Mouse (Mus musculus): ENCODE measurements at regions not wholly inside any gene's neighbourhood (a gene's known extent, or its start where the extent isn't known, plus 50 kb on each side); places are given as distances from the start of the nearest gene placed in this dataset.

DNA sequence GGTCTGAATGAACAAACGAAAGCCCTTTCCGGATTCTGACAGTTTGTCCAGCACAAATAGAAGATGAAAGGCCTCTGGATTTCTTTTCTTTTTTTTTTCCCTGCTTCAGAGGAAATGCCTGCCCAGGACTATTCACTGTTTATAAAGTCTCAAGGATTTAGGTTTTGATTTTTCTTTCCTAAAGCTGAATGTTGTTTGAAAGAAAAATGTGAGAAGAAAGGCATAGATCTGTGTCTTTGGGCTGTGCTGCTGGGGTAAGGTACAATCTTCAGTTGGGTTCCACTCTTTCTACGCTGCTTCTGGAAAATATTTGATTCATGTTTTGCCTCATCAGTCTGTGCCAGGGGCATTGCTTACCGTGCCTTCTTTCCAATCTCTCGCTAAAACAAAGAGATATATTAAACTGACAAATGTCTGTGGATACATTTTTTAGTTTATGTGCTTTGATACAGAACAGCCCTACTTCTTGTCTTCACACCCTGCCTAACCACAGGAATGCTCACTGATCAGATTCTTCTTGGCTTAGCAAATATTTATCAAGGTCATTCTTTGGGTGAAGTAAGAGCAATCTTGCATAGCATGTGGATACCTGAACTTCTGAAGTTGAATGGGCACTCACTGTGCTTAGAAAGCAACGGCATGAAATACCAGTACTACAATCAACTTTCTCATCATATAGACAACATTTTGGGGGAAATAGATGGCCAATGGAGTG, 172.5 kb downstream of the Fam198b start:
- no peak for DNase-seq (ENCODE audit: low spot score)
- Histone ChIP-seq H3K9ac (ENCODE audit: low read depth, low read length) (no peak overlapping the region), H3K36me3 (ENCODE audit: control insufficient read depth, insufficient read depth, low read length) (no peaks in the 10 kb centered on the region), H3K4me2 (replicated peaks; ENCODE audit: low read depth, low read length) (no peak overlapping the region), H3K4me3 (ENCODE audit: low read depth, low read length) (no peak overlapping the region), H3K9me3 (ENCODE audit: control insufficient read depth, low read length) (no peaks in the 10 kb centered on the region), H3K27ac (ENCODE audit: low read depth, low read length) (no peak overlapping the region), H3K4me1 (replicated peaks; ENCODE audit: control insufficient read depth, insufficient read depth, low read length) (no peaks in the 10 kb centered on the region), H3K27me3 (ENCODE audit: control insufficient read depth, insufficient read depth, low read length) (no peaks in the 10 kb centered on the region)
- no peak for ATAC-seq (ENCODE audit: low FRiP score)
- WGBS, result 80% methylated on average over 6 of the region's 6 CpGs

DNA sequence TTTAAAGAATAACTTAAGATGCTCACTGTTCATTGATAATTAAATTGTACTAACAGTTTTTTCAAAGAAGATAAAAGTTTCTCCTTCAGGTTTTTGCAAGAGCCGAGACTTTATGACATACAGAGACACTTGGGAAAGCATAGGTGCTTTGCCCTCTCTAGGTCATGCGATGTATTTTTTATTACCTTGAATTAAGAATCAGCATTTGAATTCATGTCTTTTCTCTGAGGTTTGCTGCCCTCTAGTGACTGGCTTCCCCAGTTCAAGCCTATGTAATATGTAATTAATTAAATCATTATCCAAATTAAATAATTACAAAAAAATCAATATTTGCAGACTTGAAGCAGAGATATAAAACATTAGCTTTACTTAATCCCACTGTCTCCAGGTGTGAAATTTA, 174.4 kb downstream of the Fam198b start:
- no peaks in the 10 kb centered on the region for H3K9me3 ChIP-seq (ENCODE audit: control insufficient read depth, low read length)
- H3K4me1 ChIP-seq (replicated peaks; ENCODE audit: control insufficient read depth, insufficient read depth, low read length), result no peaks in the 10 kb centered on the region

DNA sequence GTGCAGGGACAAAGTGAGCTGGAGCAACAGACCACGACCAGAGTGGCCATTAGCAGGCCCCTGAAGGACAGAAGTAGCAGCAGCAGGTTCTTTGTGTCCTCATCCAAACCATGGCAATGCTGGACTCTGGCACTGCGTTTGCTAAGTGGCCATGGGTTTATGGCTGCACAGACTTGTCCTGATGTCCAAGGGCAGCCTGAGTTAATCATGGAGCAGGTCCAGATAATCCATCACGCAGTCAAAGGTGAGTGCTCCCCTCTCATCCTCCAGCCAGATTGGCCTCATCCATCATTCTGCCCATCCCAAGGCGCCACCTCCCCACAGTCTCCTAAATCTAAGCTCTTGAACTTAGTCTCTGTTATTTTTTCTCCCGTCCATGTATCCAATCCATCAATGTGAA, 186.4 kb downstream of the Fam198b start:
- no peak overlapping the region for H3K9ac ChIP-seq (ENCODE audit: low read depth, low read length)
- no peaks in the 10 kb centered on the region for H3K27me3 ChIP-seq (ENCODE audit: control insufficient read depth, insufficient read depth, low read length)
- H3K4me1 ChIP-seq (replicated peaks; ENCODE audit: control insufficient read depth, insufficient read depth, low read length), result no peaks in the 10 kb centered on the region
- ATAC-seq (ENCODE audit: low FRiP score) (peak; percentile 22; the same call in 1 of the 2 replicates), DNase-seq (ENCODE audit: low spot score) (no peak)
- H3K4me2 ChIP-seq (replicated peaks; ENCODE audit: low read depth, low read length), result no peak overlapping the region
- no peak overlapping the region for H3K4me3 ChIP-seq (ENCODE audit: low read depth, low read length)
- no peaks in the 10 kb centered on the region for H3K36me3 ChIP-seq (ENCODE audit: control insufficient read depth, insufficient read depth, low read length)
- H3K27ac ChIP-seq (ENCODE audit: low read depth, low read length), result no peak overlapping the region
- no peaks in the 10 kb centered on the region for H3K9me3 ChIP-seq (ENCODE audit: control insufficient read depth, low read length)
- WGBS, result 78% methylated on average over 5 of the region's 5 CpGs

More for the DNA sequence above, 174.4 kb downstream of the Fam198b start:
- Histone ChIP-seq H3K9ac (ENCODE audit: low read depth, low read length) (no peak overlapping the region), H3K4me3 (ENCODE audit: low read depth, low read length) (no peak overlapping the region), H3K27me3 (ENCODE audit: control insufficient read depth, insufficient read depth, low read length) (no peaks in the 10 kb centered on the region), H3K36me3 (ENCODE audit: control insufficient read depth, insufficient read depth, low read length) (no peaks in the 10 kb centered on the region), H3K4me2 (replicated peaks; ENCODE audit: low read depth, low read length) (no peak overlapping the region), H3K27ac (ENCODE audit: low read depth, low read length) (no peak overlapping the region)
- WGBS, result 51% methylated on average over 2 of the region's 2 CpGs
- peak; percentile 77; the same call in 1 of the 2 replicates for ATAC-seq (ENCODE audit: low FRiP score)
- peak; percentile 61 for DNase-seq (ENCODE audit: low spot score)

DNA sequence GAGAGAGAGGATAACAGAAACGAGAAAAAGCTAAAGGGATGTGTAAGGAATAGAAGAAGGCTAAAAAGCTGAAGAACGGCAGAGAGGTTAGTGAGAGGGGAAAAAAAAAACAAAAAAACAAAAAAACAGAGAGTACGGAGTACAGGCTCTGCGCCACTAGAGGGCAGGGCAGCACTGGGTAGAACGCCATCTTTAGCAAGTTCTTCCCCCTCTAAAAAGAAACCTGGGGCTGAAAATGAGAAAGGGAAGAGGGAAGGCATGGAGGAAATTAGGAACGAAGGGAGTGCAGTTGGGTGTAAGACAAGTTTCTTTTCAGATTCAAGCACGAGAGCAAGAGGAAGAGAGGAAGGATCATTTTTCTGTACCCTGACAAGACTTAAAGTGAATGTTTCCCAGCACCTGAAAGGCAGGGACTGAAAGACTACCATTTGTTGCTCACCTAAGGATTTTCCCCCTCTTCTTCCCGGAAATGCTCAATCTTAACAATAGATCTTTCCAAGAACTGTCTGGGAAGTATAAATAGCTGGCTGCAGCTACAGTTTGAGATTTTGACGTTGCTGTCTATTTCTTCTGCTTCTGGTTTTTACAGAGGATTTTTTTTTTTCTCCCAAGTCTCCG, 195.6 kb downstream of the Fam198b start:
- WGBS, result 24% methylated on average over 10 of the region's 10 CpGs
- Histone ChIP-seq H3K27me3 (ENCODE audit: control insufficient read depth, insufficient read depth, low read length) (no peaks in the 10 kb centered on the region), H3K27ac (ENCODE audit: low read depth, low read length) (no peak overlapping the region), H3K36me3 (ENCODE audit: control insufficient read depth, insufficient read depth, low read length) (no peaks in the 10 kb centered on the region), H3K9ac (ENCODE audit: low read depth, low read length) (no peak overlapping the region), H3K9me3 (ENCODE audit: control insufficient read depth, low read length) (no peaks in the 10 kb centered on the region), H3K4me1 (replicated peaks; ENCODE audit: control insufficient read depth, insufficient read depth, low read length) (no peaks in the 10 kb centered on the region), H3K4me2 (replicated peaks; ENCODE audit: low read depth, low read length) (no peak overlapping the region), H3K4me3 (ENCODE audit: low read depth, low read length) (no peak overlapping the region)
- ATAC-seq (ENCODE audit: low FRiP score) (0 out of 2 replicates have a peak, but pooled peaks have one; percentile 49), DNase-seq (ENCODE audit: low spot score) (peak; percentile 76)

DNA sequence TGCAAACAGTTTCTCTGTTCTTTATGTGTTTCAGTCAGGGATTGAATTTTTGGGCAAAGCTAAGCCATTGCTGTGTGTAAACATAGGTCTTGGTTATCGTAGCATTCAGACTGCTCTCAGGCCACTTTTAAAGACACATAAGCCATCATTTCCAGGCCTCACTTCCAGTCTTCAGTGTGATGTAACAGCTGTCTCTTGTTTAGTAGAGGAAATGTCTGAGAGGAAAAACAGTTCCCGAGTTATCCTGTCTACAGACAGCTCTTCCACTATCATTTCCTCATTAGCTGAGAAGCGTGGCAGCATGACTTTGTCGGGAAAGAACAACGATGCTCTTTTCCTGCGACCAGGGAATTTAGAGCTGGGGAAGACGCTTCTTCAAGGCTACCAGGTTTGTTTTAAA, 196.9 kb downstream of the Fam198b start:
- Histone ChIP-seq H3K27ac (ENCODE audit: low read depth, low read length) (no peak overlapping the region), H3K4me1 (replicated peaks; ENCODE audit: control insufficient read depth, insufficient read depth, low read length) (no peaks in the 10 kb centered on the region), H3K9me3 (ENCODE audit: control insufficient read depth, low read length) (no peaks in the 10 kb centered on the region), H3K9ac (ENCODE audit: low read depth, low read length) (no peak overlapping the region), H3K4me3 (ENCODE audit: low read depth, low read length) (no peak overlapping the region), H3K4me2 (replicated peaks; ENCODE audit: low read depth, low read length) (no peak overlapping the region), H3K27me3 (ENCODE audit: control insufficient read depth, insufficient read depth, low read length) (no peaks in the 10 kb centered on the region), H3K36me3 (ENCODE audit: control insufficient read depth, insufficient read depth, low read length) (no peaks in the 10 kb centered on the region)
- WGBS, result 80% methylated on average over 7 of the region's 7 CpGs
- ATAC-seq (ENCODE audit: low FRiP score) (no peak), DNase-seq (ENCODE audit: low spot score) (no peak)

DNA sequence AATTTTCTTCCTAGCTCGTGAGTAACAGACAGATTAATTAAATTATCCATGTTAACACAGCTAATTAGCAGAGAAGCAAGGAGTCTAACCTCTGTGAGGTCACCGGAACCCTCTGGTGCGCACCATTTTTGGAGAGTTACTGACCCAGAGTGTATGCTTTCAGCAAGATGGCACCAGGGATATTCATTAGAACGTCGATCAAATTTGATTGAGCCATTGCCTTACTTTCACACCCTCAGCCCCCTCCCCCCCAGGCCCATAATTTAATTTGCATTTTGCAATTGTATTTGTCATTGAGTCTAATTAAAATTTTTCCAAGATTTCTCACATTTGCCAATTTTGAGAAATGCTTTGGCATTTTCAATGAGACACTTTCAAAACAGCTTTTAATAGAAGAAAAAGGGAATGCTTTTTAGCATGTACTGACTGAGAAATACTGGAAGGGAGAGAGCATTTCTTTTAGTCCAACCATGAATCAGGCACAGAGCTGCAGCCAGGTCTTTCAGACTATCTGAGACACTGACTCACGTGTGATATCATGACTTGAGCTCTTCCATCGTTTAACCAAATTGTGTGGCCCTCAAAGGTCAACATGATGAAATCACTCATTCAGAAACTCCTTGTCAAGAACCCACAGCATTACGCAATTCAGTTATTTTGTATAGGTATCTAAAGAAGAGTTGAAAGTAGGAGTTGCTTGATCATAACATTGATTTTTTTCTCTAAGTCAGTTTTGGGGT, 198.6 kb downstream of the Fam198b start:
- Histone ChIP-seq H3K27ac (ENCODE audit: low read depth, low read length) (no peak overlapping the region), H3K4me1 (replicated peaks; ENCODE audit: control insufficient read depth, insufficient read depth, low read length) (no peaks in the 10 kb centered on the region), H3K4me2 (replicated peaks; ENCODE audit: low read depth, low read length) (no peak overlapping the region), H3K4me3 (ENCODE audit: low read depth, low read length) (no peak overlapping the region), H3K27me3 (ENCODE audit: control insufficient read depth, insufficient read depth, low read length) (no peaks in the 10 kb centered on the region), H3K9me3 (ENCODE audit: control insufficient read depth, low read length) (no peaks in the 10 kb centered on the region), H3K9ac (ENCODE audit: low read depth, low read length) (no peak overlapping the region), H3K36me3 (ENCODE audit: control insufficient read depth, insufficient read depth, low read length) (no peaks in the 10 kb centered on the region)
- ATAC-seq (ENCODE audit: low FRiP score) (no peak), DNase-seq (ENCODE audit: low spot score) (no peak)
- WGBS, result 85% methylated on average over 8 of the region's 8 CpGs

DNA sequence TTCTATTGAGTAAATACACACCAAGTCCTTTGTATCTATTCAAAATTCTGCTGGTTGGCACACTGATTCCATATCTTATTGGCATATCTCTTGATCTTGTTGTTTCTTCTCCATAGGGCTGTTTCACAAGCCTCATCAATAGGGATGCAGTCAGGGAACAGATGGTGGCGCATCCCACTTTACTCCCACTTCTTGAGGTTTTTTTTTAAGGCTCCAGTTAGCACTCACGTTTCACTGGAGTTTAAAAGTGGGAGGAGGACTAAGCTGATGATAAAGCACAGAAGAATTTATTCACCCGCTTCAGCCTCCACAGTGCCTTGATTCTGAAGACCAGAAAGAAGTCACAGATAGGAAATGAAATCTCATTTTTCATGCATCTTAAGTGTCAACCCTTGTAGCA, 199.8 kb downstream of the Fam198b start:
- Histone ChIP-seq H3K4me2 (replicated peaks; ENCODE audit: low read depth, low read length) (no peak overlapping the region), H3K27ac (ENCODE audit: low read depth, low read length) (no peak overlapping the region), H3K9me3 (ENCODE audit: control insufficient read depth, low read length) (no peaks in the 10 kb centered on the region), H3K4me3 (ENCODE audit: low read depth, low read length) (no peak overlapping the region), H3K36me3 (ENCODE audit: control insufficient read depth, insufficient read depth, low read length) (no peaks in the 10 kb centered on the region), H3K4me1 (replicated peaks; ENCODE audit: control insufficient read depth, insufficient read depth, low read length) (no peaks in the 10 kb centered on the region), H3K9ac (ENCODE audit: low read depth, low read length) (no peak overlapping the region), H3K27me3 (ENCODE audit: control insufficient read depth, insufficient read depth, low read length) (no peaks in the 10 kb centered on the region)
- ATAC-seq (ENCODE audit: low FRiP score), result no peak
- DNase-seq (ENCODE audit: low spot score), result no peak
- WGBS, result 65% methylated on average over 3 of the region's 3 CpGs

DNA sequence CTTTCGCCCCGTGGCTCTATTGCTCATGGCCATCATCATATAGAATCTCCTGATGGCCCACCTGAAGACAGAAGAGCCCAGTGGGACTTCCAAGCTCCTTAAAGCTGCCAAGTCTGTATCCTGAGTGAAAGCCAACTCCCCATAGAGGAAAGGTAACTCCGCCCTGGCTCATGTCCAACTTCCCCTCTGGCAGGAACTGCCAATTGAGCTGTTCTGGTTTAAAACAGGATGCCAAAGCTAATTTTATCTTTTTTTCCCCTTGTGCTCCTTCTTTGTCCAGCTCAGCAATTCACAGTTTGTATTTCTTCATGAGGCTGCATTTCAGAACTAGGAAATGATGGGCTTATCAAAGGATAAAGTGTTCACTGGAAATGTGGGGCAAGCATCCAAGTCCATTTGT, 215.3 kb downstream of the Fam198b start:
- DNase-seq (ENCODE audit: low spot score), result no peak
- Histone ChIP-seq H3K27me3 (ENCODE audit: control insufficient read depth, insufficient read depth, low read length) (no peaks in the 10 kb centered on the region), H3K4me3 (ENCODE audit: low read depth, low read length) (no peak overlapping the region), H3K9me3 (ENCODE audit: control insufficient read depth, low read length) (no peaks in the 10 kb centered on the region), H3K9ac (ENCODE audit: low read depth, low read length) (no peak overlapping the region), H3K4me2 (replicated peaks; ENCODE audit: low read depth, low read length) (no peak overlapping the region), H3K4me1 (replicated peaks; ENCODE audit: control insufficient read depth, insufficient read depth, low read length) (no peaks in the 10 kb centered on the region), H3K27ac (ENCODE audit: low read depth, low read length) (no peak overlapping the region), H3K36me3 (ENCODE audit: control insufficient read depth, insufficient read depth, low read length) (no peaks in the 10 kb centered on the region)
- no peak for ATAC-seq (ENCODE audit: low FRiP score)
- 89% methylated on average over 3 of the region's 3 CpGs for WGBS
